Mouse (Mus musculus) CH12.LX (cell line): ENCODE data around the gene Clec4a2.
"Not testable (repeated sequence)": the region's sequence is repeated elsewhere in the genome, so short reads cannot be mapped to it uniquely, and the experiment has no call there.

Source experiments
- CTCF ChIP-seq, 2 experiments: IDR thresholded peaks in 1 of 2; conservative IDR thresholded peaks in 1 of 2; 2 replicates each; pipeline ENCODE4 v1.5.1; 2011 to 2012; ENCODE audit warnings: low read depth in 2 of 2, low read length in 2 of 2, improper control_type of control experiment in 1 of 2, inconsistent platforms in 1 of 2, mild to moderate bottlenecking in 1 of 2, moderate library complexity in 1 of 2
- EP300 ChIP-seq: IDR thresholded peaks from 2 replicates; pipeline ENCODE4 v1.6.1; 2011; ENCODE audit warnings: low read length, improper control_type of control experiment
- MAZ ChIP-seq: IDR thresholded peaks from 2 replicates; pipeline ENCODE4 v1.6.1; 2012; ENCODE audit warnings: low read depth, mild to moderate bottlenecking, inconsistent platforms, low read length, improper control_type of control experiment, moderate library complexity
- MXI1 ChIP-seq: IDR thresholded peaks from 2 replicates; pipeline ENCODE4 v1.6.1; 2011; ENCODE audit warnings: mild to moderate bottlenecking, low read depth, low read length, improper control_type of control experiment
- MYC ChIP-seq: IDR thresholded peaks from 2 replicates; pipeline ENCODE4 v1.6.1; 2011; ENCODE audit warnings: low read depth, mild to moderate bottlenecking, improper control_type of control experiment, low read length
- POLR2A ChIP-seq: IDR thresholded peaks from 2 replicates; pipeline ENCODE4 v1.6.1; 2011; ENCODE audit warnings: low read depth, mild to moderate bottlenecking, improper control_type of control experiment, low read length
- RCOR1 ChIP-seq: conservative IDR thresholded peaks from 2 replicates; pipeline ENCODE4 v1.6.1; 2012; ENCODE audit warnings: low read depth, mild to moderate bottlenecking, inconsistent platforms, low read length, improper control_type of control experiment
- USF1 ChIP-seq: IDR thresholded peaks from 2 replicates; pipeline ENCODE4 v1.6.1; 2014; ENCODE audit warnings: low read depth, mild to moderate bottlenecking, inconsistent platforms, low read length, improper control_type of control experiment

DNA sequence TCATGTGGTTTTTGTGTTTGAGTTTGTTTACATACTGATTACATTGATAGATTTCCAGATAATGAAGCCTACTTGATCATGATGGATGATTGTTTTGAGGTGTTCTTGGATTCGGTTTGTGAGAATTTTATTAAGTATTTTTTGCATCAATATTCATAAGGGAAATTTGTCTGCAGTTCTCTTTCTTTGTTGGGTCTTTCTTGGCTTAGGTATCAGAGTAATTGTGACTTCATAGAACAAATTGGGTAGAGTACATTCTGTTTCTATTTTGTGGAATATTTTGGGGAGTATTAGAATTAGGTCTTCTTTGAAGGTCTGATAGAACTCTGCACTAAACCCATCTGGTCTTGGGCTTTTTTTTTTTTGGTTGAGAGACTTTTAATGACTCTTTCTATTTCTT, at the start of gene Clec4a2:
- TF ChIP-seq RCOR1; CTCF (conservative IDR thresholded peaks at IDR 0.05 in 1 of 2, IDR thresholded peaks at IDR 0.05 in 1 of 2; ENCODE audit: low read depth in 2 of 2, low read length in 2 of 2); POLR2A; USF1; MXI1; EP300; MYC; MAZ: not testable (repeated sequence)
